Mouse (Mus musculus): ENCODE data around the gene Ube2e2. TPM values are rescaled to one million over a fixed set of nuclear protein-coding genes. Genes with fewer than 3 reads are reported as not detected.
"Not testable (repeated sequence)": the region's sequence is repeated elsewhere in the genome, so short reads cannot be mapped to it uniquely, and the experiment has no call there.

The Ube2e2 gene
- total and polyA plus RNA-seq, 2 experiments from 2014 or later = 74.8 to 161 TPM

DNA sequence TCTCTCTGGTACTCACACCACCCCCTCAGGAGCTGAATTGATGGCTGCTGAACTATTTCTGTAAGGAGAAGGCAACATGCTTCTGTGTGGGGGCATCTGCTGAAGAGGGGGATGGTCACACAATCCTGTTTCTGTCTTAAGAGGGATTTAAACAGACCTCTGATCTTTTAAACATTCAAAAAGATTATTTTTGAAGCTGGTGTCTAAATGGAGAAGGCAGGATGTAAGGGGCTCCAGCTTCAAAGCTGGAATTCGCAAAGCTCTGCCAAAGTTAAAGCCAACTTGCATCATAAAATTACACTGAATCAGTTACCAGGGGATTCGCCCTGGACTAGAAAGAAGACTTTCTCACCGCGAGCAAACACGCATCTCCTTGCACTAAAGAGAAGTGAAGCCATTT, 346.5 kb downstream of the Ube2e2 start:
- DNase-seq = peak; percentile 4
- H3K4me2 ChIP-seq (ENCODE audit: low read depth) = no peak overlapping the region
- peak; percentile 72 for ATAC-seq
- no peak overlapping the region for H3K27ac ChIP-seq (ENCODE audit: low read depth, low read length)
- TF ChIP-seq CTCF (IDR thresholded peaks at IDR 0.05; ENCODE audit: low read depth) = no peak
- WGBS = 75% methylated on average over 5 of the region's 5 CpGs
- no peak overlapping the region for H3K4me3 ChIP-seq (ENCODE audit: low read depth, low read length)
- H3K4me1 ChIP-seq (ENCODE audit: insufficient read depth) = no peaks in the 10 kb centered on the region
- H3K9me3 ChIP-seq (ENCODE audit: low read length) = no peaks in the 10 kb centered on the region
- H3K27me3 ChIP-seq (ENCODE audit: insufficient read depth, low read length) = no peaks in the 10 kb centered on the region
- no peak overlapping the region for H3K9ac ChIP-seq
- H3K36me3 ChIP-seq (ENCODE audit: insufficient read depth) = no peaks in the 10 kb centered on the region

DNA sequence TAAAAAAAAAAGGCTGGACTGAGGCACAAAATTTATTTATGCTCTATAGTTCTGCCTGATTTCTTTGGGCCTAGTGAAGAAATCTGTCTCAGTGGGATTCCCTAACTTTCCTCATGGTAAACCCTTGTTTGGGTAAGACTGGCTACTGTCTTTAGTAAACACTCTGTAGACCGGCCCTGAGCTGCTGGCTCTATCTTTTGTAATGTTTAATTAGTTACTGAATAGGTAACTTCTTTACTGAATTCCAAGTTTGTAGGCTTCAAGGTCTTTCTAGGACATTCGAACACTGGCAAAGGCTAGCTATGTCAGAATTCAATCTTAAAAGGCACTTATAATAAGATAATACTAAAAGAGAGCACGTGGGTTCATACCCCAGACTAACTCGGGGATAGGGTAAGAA, 355.0 kb downstream of the Ube2e2 start:
- not testable (repeated sequence) for H3K27me3 ChIP-seq (ENCODE audit: insufficient read depth, low read length); DNase-seq; H3K27ac ChIP-seq (ENCODE audit: low read depth, low read length); H3K9me3 ChIP-seq (ENCODE audit: low read length); H3K4me3 ChIP-seq (ENCODE audit: low read depth, low read length); ATAC-seq; H3K9ac ChIP-seq; H3K4me1 ChIP-seq (ENCODE audit: insufficient read depth); H3K4me2 ChIP-seq (ENCODE audit: low read depth); H3K36me3 ChIP-seq (ENCODE audit: insufficient read depth)
- 69% methylated on average over 4 of the region's 4 CpGs for WGBS

DNA sequence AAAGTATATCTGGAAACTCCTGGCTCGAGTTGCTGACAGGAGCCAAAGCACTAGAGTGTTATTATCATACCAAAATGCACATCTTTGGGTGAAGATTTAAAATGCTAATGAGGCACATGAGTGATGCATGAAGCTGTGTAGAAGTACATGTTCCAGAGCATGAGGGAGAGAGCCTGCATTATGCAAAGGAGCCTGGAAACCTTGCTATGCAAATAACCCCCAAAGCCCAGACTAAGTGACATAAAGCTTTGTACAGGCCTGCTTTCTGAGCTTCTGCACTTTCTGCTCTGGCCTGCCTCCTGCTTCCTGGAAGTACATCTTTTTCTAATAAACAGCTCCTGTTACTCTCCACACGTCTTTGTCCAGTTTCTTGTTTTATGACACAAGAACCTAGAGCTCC, 363.2 kb downstream of the Ube2e2 start:
- Histone ChIP-seq H3K4me3 (ENCODE audit: low read depth, low read length) (no peak overlapping the region), H3K4me1 (ENCODE audit: insufficient read depth) (no peaks in the 10 kb centered on the region), H3K9ac (no peak overlapping the region), H3K27me3 (ENCODE audit: insufficient read depth, low read length) (no peaks in the 10 kb centered on the region), H3K27ac (ENCODE audit: low read depth, low read length) (no peak overlapping the region), H3K4me2 (ENCODE audit: low read depth) (no peak overlapping the region), H3K9me3 (ENCODE audit: low read length) (no peaks in the 10 kb centered on the region), H3K36me3 (ENCODE audit: insufficient read depth) (no peaks in the 10 kb centered on the region)
- ATAC-seq = peak; percentile 36; the same call in 1 of the 2 replicates
- 57% methylated on average over 2 of the region's 2 CpGs for WGBS
- DNase-seq = no peak
- no peak for TF ChIP-seq CTCF (IDR thresholded peaks at IDR 0.05; ENCODE audit: low read depth)

DNA sequence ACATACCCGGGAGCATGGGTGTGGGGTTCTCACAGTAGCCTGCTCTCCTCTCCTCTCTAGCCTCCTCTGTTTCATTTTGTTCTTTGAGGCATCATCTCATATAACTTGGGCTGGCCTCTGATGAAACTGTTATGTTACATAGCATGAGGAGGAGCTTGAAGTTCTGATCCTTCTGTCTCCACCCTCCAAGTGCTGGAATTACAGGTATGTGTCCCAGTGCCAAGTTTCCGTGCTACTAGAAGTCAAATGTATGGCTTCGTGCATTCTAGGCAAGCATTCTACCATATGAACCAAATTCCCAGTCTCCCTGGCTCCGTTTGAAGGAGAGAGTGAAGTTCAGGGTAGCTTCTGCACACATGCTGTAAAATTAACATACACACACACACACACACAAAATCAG, 363.6 kb downstream of the Ube2e2 start:
- H3K27ac ChIP-seq (ENCODE audit: low read depth, low read length) = no peak overlapping the region
- 80% methylated on average over 4 of the region's 4 CpGs for WGBS
- no peak overlapping the region for H3K4me3 ChIP-seq (ENCODE audit: low read depth, low read length)
- DNase-seq = no peak
- no peaks in the 10 kb centered on the region for H3K27me3 ChIP-seq (ENCODE audit: insufficient read depth, low read length)
- H3K4me1 ChIP-seq (ENCODE audit: insufficient read depth) = no peaks in the 10 kb centered on the region
- no peak overlapping the region for H3K9ac ChIP-seq
- no peak for TF ChIP-seq CTCF (IDR thresholded peaks at IDR 0.05; ENCODE audit: low read depth)
- H3K4me2 ChIP-seq (ENCODE audit: low read depth) = no peak overlapping the region
- no peaks in the 10 kb centered on the region for H3K9me3 ChIP-seq (ENCODE audit: low read length)
- H3K36me3 ChIP-seq (ENCODE audit: insufficient read depth) = no peaks in the 10 kb centered on the region
- no peak; the same call in 1 of the 2 replicates for ATAC-seq

All from forebrain, postnatal 0 days (tissue).